Mouse (Mus musculus) kidney, adult 8-10 months (tissue): ENCODE measurements around the gene C1qb.

Experiments
- DNase-seq, 2 experiments: peaks; one replicate each; pipeline ENCODE4 v3.0.0; 2022

The C1qb gene

GRCm38 (mm10) chr4:136893691-136894543, 7.9 kb upstream of the C1qb start:
- DNase-seq = peak in 1 of 2 experiments; percentile 18

DNA sequence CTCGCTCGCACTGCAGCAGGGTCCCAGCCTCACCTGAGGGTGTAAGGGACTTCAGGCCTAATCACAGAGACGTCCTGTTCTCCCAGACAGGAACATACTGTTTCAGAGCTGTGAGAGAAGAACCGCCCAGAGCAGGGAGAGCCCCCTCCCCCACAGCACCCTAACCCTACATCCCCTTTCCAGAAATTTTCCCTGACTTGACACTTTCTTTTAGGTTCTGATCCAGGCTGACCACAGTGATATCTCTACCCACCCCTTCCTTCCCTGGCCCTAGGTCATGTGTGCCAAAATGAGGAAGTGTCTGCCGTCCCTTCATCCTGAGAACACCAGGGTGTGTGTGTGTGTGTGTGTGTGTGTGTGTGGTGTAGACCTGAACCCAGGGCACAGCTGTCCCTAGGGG, 6.8 kb upstream of the C1qb start, which contains the start of gene C1qc:
Gene C1qc (minus strand): TSS at position 255 of the 400 bp plus-strand sequence.
- peak in 1 of 2 experiments; percentile 14 for DNase-seq

DNA sequence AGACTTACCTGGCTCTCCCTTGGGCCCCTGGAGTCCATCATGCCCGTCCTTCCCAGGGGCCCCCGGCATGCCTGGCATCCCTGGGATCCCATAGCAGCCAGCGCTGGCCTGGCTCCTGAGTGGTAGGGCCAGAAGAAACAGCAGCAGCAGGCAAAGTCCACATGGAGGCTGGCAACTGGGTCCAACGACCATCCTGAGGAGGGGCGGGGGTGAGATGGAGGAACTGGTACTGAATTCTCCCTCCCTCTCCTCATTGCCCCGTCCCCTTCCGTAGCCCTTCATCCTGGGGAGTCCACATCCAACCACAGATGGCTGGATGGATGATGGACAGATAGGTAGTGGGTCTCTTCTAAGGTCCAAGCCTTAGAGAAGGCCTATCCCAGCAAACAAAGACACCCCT, 6.4 kb upstream of the C1qb start:
- no peak for DNase-seq

GRCm38 (mm10) chr4:136891115-136891514, 5.1 kb upstream of the C1qb start:
- DNase-seq = no peak

DNA sequence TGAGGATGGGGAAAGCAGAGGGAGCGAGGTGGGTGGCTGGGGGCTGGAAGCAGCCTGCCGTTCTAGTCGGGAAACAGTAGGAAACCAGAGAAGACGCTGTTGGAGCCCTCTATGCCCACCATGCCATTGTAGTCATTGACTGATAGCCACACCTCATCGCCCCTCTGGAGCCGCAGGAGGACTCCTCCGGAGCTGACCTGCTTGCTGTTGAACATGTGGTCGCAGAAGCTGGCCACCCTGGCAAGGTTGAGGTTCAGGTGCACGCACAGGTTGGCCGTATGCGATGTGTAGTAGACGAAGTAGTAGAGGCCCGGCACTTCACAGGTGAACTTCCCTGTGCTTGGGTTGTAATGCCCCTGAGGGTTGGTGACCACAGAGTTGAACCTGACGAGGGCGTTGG, 4.0 kb upstream of the C1qb start:
- no peak for DNase-seq

- no peak for DNase-seq
Measured at GRCm38 (mm10) chr4:136887714-136888113, 1.7 kb upstream of the C1qb start.

GRCm38 (mm10) chr4:136878601-136879000, 7.4 kb downstream of the C1qb start:
- peak in 1 of 2 experiments; percentile 29 for DNase-seq

DNA sequence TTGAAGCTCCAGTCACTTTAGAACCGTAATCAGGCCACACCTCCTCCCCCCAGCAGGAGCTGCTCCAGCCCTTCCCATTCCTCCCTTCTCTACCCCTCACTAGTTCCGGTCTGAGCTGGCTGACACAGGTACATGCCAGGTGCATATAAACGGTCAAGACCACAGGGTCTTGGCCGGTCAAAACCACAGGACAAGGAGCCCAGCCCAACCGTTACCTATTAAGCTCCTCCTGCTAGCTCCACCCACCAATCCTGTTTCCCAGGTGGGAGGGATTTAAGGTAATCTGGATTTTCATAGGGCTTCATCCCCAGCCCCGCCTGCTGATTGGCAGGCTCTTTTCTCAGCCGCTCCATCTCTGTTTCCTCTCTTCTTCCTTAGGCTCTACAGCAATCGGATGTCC, 7.8 kb downstream of the C1qb start:
- DNase-seq = no peak

- peak; percentile 23 to 41 for DNase-seq
Measured at GRCm38 (mm10) chr4:136876971-136877370, 9.0 kb downstream of the C1qb start.

DNA sequence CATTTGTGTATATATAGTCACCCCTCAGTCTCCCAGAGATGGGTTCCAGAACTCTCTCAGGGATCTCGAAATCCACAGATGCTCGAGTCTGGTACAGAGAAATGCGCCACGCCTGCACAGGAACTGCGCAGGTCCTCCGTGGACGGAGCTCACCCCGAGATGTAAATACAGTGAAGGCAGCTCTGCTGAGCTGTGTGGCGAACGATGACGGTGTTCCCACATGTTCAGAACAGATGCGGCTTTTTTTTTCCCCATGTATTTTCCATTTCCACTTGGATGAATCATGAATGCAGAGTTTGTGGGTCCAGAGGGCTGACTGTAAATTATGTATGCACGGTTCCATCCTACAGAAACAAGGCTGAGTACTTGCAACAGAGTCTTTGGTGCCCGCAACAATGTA, 11.0 kb downstream of the C1qb start:
- no peak for DNase-seq

DNA sequence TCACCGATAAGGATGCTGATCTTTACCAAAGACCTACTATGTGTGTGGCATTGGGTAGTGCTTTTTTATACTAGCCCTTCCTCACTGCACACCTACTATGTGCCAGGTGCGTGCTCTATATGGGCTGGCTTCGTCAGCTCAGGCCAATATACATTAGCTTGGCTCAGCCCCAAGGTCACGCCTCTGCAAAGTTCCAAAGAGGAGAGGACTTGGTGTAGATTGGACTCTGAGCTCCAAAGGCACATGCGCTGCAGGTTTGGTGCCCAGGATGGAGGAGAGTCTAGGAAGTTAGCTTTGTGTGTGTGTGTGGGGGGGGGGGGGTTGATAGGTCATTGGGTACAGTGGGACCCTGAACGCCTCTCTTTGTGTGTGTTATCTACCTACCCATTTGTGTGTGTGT, 17.6 kb downstream of the C1qb start:
- no peak for DNase-seq

DNA sequence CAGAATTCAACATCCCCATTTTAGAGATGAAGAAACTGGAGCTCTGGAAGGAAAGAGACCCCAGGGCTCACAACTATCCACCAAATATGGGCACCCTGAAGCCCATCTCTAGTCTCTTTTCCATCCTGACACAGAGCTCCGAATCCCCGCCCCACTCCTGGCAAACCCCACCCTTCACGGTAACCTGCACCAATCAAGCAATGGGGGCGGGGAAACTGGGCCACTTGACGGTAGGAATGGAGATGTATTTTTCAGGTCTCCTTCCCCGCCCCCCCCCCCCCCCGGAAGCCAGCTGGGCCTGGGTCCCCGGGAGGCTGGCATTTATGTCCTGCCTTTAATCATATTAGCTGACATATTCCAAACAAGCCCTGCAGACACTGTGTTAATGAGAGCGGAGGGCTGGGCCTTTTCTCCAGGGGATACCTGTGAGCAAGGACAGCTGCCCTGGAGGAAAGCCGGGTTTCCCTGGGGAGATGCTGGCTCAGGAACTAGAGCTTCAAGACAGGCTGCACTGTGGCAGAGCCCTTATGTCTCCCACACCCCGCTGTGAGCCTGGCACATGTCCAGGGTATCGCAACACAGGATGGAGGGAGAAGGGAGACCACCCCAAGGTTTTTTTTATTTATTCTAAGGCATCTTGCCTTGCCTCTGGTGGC, 18.2 kb downstream of the C1qb start:
- no peak for DNase-seq

DNA sequence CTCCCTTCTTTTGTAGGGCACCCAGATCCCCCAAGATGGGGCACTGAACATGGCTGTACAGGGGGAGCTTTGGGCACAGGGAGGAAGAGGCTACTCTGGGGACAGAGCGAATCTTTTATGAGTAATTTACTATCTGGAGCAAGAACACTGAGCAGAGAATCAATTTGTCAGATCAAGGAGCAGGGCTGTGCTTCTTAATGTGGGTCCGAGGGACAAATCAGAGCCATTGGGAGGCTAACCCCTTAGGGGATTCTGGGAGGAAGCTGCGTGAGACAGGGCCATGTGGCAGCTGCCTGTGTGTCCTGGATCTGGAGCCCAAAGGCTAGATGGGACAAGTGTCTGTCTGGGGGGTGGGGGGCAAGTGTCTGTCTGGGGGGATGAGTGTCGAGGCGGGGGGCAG, 20.5 kb downstream of the C1qb start:
- DNase-seq = no peak

GRCm38 (mm10) chr4:136864751-136865470, 21.1 kb downstream of the C1qb start:
- DNase-seq = no peak

GRCm38 (mm10) chr4:136863517-136863916, 22.5 kb downstream of the C1qb start:
- no peak for DNase-seq

GRCm38 (mm10) chr4:136862411-136862810, 23.6 kb downstream of the C1qb start:
- DNase-seq = no peak

DNA sequence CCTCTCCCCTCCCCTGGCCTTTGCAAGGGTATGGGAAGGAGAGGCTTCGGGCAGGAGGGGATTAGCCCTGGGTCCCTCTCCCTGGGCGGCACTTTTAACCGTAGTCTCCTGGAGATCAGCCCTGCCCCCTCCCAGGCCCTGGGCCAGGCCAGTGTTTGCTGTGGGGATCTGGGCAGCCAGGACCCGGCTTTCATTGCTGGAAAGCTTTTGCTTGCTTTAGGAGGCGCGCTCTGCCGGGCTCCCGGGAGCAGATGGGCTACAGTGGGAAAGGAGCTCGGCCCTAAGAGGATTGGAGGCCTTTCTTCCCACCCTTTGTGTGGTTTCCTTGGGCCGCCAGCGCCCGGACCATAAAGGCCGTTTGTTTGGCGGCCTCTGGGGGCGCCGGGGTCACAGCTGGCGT, 24.2 kb downstream of the C1qb start:
- DNase-seq = no peak

GRCm38 (mm10) chr4:136860022-136860421, 26.0 kb downstream of the C1qb start:
- DNase-seq = no peak

DNA sequence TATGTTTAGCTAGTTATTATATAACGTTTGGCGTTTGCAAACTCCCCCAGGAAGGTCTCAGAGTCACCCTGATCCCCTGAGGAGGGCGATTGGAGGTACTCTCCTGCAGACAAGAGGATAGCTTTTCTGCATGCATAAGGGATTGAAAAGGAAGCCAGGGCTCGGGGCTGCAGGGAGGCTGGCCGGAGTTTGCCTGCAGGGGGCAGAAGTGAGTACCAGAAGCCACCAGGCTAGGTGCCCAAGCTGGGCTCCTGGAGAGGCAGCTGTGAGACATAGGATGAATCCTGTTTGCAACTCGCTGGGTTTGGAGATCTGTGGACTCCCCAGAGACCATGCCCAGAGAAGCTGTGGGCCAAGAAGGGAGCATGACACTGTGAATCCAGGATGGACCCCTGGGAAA, 30.9 kb downstream of the C1qb start:
- DNase-seq = no peak

- no peak for DNase-seq
Measured at GRCm38 (mm10) chr4:136852989-136853388, 33.0 kb downstream of the C1qb start.

- no peak for DNase-seq
Measured at GRCm38 (mm10) chr4:136852119-136852518, 33.9 kb downstream of the C1qb start.

DNA sequence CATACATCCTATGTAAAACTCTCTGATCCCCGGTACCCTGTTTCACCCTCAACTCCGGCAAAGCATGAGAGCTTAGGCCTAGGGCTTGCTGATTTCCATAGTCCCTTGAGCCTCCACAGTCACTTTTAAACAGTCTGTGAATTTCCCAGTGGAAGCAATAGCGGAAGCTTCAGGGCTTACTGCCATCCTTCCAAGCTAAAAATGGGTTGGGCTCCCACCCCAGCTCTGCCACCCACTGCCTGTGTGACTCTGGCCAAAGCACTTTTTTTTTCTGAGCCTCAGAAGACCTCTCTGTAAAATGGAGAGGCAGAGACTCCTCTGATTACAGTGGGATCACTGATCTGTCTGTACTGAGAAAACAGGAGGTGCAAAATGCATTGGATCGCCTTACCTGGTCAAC, 37.4 kb downstream of the C1qb start:
- no peak for DNase-seq

DNA sequence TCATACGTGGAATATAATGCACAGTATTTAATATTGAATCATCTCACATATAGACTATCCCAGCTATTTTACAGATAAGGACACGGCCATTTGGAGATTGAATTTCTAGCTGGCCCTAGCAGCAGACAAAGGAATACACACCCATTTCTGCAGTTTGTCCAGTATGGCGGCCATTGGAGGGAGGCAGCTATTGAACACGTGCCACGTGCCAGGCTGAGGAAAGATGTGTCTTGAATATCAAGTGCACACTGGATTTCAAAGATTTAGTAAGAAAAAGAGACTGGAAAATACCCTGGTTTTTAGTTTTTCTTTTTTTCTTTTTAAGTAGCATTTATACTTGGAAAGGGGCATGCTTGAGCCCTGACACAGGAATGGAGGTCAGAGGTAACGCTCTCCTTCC, 38.8 kb downstream of the C1qb start:
- DNase-seq = no peak

DNA sequence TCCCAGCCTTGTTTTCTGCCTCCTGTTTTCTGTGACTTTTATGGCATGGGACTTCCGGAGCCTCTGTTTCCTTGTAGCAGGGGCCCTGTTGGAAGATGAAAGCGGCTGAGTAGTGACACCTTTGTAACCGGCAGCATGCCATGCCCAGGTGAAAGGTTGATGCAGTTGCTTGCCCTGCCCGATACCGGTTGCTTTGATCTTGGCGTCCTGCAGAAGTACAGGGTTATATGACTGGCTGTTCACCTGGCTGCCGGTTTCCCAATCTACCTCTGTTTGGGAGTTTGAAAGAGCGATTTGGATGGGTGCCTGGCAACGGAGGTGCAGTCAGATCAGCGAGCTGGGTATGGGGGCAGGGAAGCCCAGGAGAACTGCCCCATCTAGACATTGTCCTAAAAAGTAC, 43.2 kb downstream of the C1qb start:
- DNase-seq = no peak
